Mouse (Mus musculus): ENCODE data around the gene Slc35c1. TPM values are rescaled to one million over a fixed set of nuclear protein-coding genes. Genes with fewer than 3 reads are reported as not detected.

Slc35c1 gene
- polyA plus RNA-seq (2015; fragmentation: Nextera tagmentation; extraction: Ambion mirVana) = 7.7 and 8.9 TPM in 2 replicates

GRCm38 (mm10) chr2:92459921-92460707 lies at the start of gene Slc35c1:
Gene Slc35c1 (minus strand): TSS chr2:92460538.
- H3K9ac ChIP-seq = peak within 1 kb of the TSS; percentile 84
- H3K27me3 ChIP-seq (replicated peaks) = peaks cover 21% of the 10 kb centered on the region

GRCm38 (mm10) chr2:92505291-92505690 lies 45.0 kb upstream of the Slc35c1 start:
- no peaks in the 10 kb centered on the region for H3K36me3 ChIP-seq
- no peak overlapping the region for H3K27ac ChIP-seq (replicated peaks)
- ATAC-seq (ENCODE audit: extremely low read depth, insufficient number of reproducible peaks, low FRiP score, low TSS enrichment) = no peak
- WGBS = 84% methylated on average over 7 of the region's 7 CpGs
- H3K27me3 ChIP-seq (replicated peaks) = no peaks in the 10 kb centered on the region
- H3K4me2 ChIP-seq = no peak overlapping the region
- peaks cover 3% of the 10 kb centered on the region; the same call in 1 of the 2 replicates for H3K9me3 ChIP-seq
- no peak overlapping the region for H3K4me3 ChIP-seq
- no peaks in the 10 kb centered on the region for H3K4me1 ChIP-seq
- no peak overlapping the region for H3K9ac ChIP-seq

More at GRCm38 (mm10) chr2:92459921-92460707, at the start of gene Slc35c1:
- Histone ChIP-seq H3K4me2 (peak within 1 kb of the TSS; percentile 85), H3K9me3 (no peaks in the 10 kb centered on the region), H3K4me3 (peak within 1 kb of the TSS; percentile 75), H3K36me3 (0 out of 2 replicates have a peak, but pooled peaks cover under 1% of the 10 kb centered on the region), H3K27ac (replicated peaks) (peak within 1 kb of the TSS; percentile 57), H3K4me1 (peaks cover 40% of the 10 kb centered on the region)
- ATAC-seq (ENCODE audit: extremely low read depth, insufficient number of reproducible peaks, low FRiP score, low TSS enrichment) = no peak
- 2% methylated on average over 34 of the region's 34 CpGs for WGBS

- WGBS = 76% methylated on average over 3 of the region's 3 CpGs
- no peak overlapping the region for H3K4me2 ChIP-seq
These were observed 43.1 kb upstream of the Slc35c1 start for GRCm38 (mm10) chr2:92503421-92503820.

GRCm38 (mm10) chr2:92499701-92500322 lies 39.5 kb upstream of the Slc35c1 start:
- Histone ChIP-seq H3K4me1 (peaks cover 14% of the 10 kb centered on the region), H3K9ac (no peak overlapping the region), H3K27ac (replicated peaks) (no peak overlapping the region), H3K27me3 (replicated peaks) (peaks cover 12% of the 10 kb centered on the region), H3K4me2 (no peak overlapping the region), H3K36me3 (no peaks in the 10 kb centered on the region), H3K9me3 (no peaks in the 10 kb centered on the region), H3K4me3 (no peak overlapping the region)
- ATAC-seq (ENCODE audit: extremely low read depth, insufficient number of reproducible peaks, low FRiP score, low TSS enrichment) = no peak
- 84% methylated on average over 3 of the region's 3 CpGs for WGBS

More at GRCm38 (mm10) chr2:92503421-92503820, 43.1 kb upstream of the Slc35c1 start:
- Histone ChIP-seq H3K4me3 (no peak overlapping the region), H3K4me1 (no peaks in the 10 kb centered on the region), H3K27ac (replicated peaks) (no peak overlapping the region), H3K9ac (no peak overlapping the region), H3K27me3 (replicated peaks) (no peaks in the 10 kb centered on the region), H3K36me3 (no peaks in the 10 kb centered on the region), H3K9me3 (no peaks in the 10 kb centered on the region)
- no peak for ATAC-seq (ENCODE audit: extremely low read depth, insufficient number of reproducible peaks, low FRiP score, low TSS enrichment)

GRCm38 (mm10) chr2:92497112-92497511 lies 36.8 kb upstream of the Slc35c1 start:
- no peak for ATAC-seq (ENCODE audit: extremely low read depth, insufficient number of reproducible peaks, low FRiP score, low TSS enrichment)
- Histone ChIP-seq H3K4me1 (peaks cover 19% of the 10 kb centered on the region), H3K9ac (no peak overlapping the region), H3K4me2 (no peak overlapping the region), H3K4me3 (no peak overlapping the region), H3K9me3 (no peaks in the 10 kb centered on the region), H3K27me3 (replicated peaks) (peaks cover 15% of the 10 kb centered on the region), H3K36me3 (no peaks in the 10 kb centered on the region), H3K27ac (replicated peaks) (no peak overlapping the region)
- WGBS = 62% methylated on average over 5 of the region's 5 CpGs

GRCm38 (mm10) chr2:92496681-92497080 lies 36.3 kb upstream of the Slc35c1 start:
- peaks cover 23% of the 10 kb centered on the region for H3K4me1 ChIP-seq
- H3K9me3 ChIP-seq = no peaks in the 10 kb centered on the region
- WGBS = 31% methylated on average over 10 of the region's 10 CpGs

GRCm38 (mm10) chr2:92494956-92495355 lies 34.6 kb upstream of the Slc35c1 start:
- H3K4me1 ChIP-seq = peaks cover 35% of the 10 kb centered on the region
- no peak for ATAC-seq (ENCODE audit: extremely low read depth, insufficient number of reproducible peaks, low FRiP score, low TSS enrichment)
- no peak overlapping the region for H3K27ac ChIP-seq (replicated peaks)
- H3K36me3 ChIP-seq = no peaks in the 10 kb centered on the region
- no peaks in the 10 kb centered on the region for H3K9me3 ChIP-seq
- no peak overlapping the region for H3K4me3 ChIP-seq
- 71% methylated on average over 3 of the region's 3 CpGs for WGBS
- no peak overlapping the region for H3K9ac ChIP-seq
- no peak overlapping the region for H3K4me2 ChIP-seq
- H3K27me3 ChIP-seq (replicated peaks) = peaks cover 15% of the 10 kb centered on the region

More at GRCm38 (mm10) chr2:92496681-92497080, 36.3 kb upstream of the Slc35c1 start:
- no peaks in the 10 kb centered on the region for H3K36me3 ChIP-seq
- no peak for ATAC-seq (ENCODE audit: extremely low read depth, insufficient number of reproducible peaks, low FRiP score, low TSS enrichment)
- no peak overlapping the region for H3K4me3 ChIP-seq
- H3K27ac ChIP-seq (replicated peaks) = no peak overlapping the region
- H3K9ac ChIP-seq = no peak overlapping the region
- H3K4me2 ChIP-seq = no peak overlapping the region
- H3K27me3 ChIP-seq (replicated peaks) = peaks cover 15% of the 10 kb centered on the region

- 40% methylated on average over 8 of the region's 8 CpGs for WGBS
- Histone ChIP-seq H3K4me1 (peaks cover 35% of the 10 kb centered on the region), H3K9ac (no peak overlapping the region), H3K4me3 (no peak overlapping the region), H3K27ac (replicated peaks) (no peak overlapping the region), H3K9me3 (no peaks in the 10 kb centered on the region), H3K27me3 (replicated peaks) (peaks cover 15% of the 10 kb centered on the region), H3K4me2 (no peak overlapping the region), H3K36me3 (no peaks in the 10 kb centered on the region)
- ATAC-seq (ENCODE audit: extremely low read depth, insufficient number of reproducible peaks, low FRiP score, low TSS enrichment) = no peak
These were observed 34.1 kb upstream of the Slc35c1 start for GRCm38 (mm10) chr2:92494423-92494822.

GRCm38 (mm10) chr2:92493656-92494390 lies 33.5 kb upstream of the Slc35c1 start:
- H3K9me3 ChIP-seq = no peaks in the 10 kb centered on the region
- H3K4me3 ChIP-seq = no peak overlapping the region
- peaks cover 35% of the 10 kb centered on the region for H3K4me1 ChIP-seq
- no peak for ATAC-seq (ENCODE audit: extremely low read depth, insufficient number of reproducible peaks, low FRiP score, low TSS enrichment)
- H3K27ac ChIP-seq (replicated peaks) = no peak overlapping the region
- no peak overlapping the region for H3K9ac ChIP-seq
- WGBS = 72% methylated on average over 15 of the region's 15 CpGs
- H3K36me3 ChIP-seq = no peaks in the 10 kb centered on the region
- no peak overlapping the region for H3K4me2 ChIP-seq
- peaks cover 15% of the 10 kb centered on the region for H3K27me3 ChIP-seq (replicated peaks)

- Histone ChIP-seq H3K9ac (no peak overlapping the region), H3K27me3 (replicated peaks) (peaks cover 19% of the 10 kb centered on the region), H3K4me1 (peaks cover 34% of the 10 kb centered on the region), H3K4me2 (peak overlapping the region; percentile 49), H3K27ac (replicated peaks) (0 out of 2 replicates have a peak overlapping the region, but pooled peaks have one; percentile 6), H3K9me3 (no peaks in the 10 kb centered on the region), H3K36me3 (no peaks in the 10 kb centered on the region), H3K4me3 (no peak overlapping the region)
- no peak for ATAC-seq (ENCODE audit: extremely low read depth, insufficient number of reproducible peaks, low FRiP score, low TSS enrichment)
- WGBS = 32% methylated on average over 12 of the region's 12 CpGs
These were observed 31.7 kb upstream of the Slc35c1 start for GRCm38 (mm10) chr2:92491950-92492501.

- H3K27ac ChIP-seq (replicated peaks) = no peak overlapping the region
- no peak overlapping the region for H3K4me2 ChIP-seq
- ATAC-seq (ENCODE audit: extremely low read depth, insufficient number of reproducible peaks, low FRiP score, low TSS enrichment) = no peak
- peaks cover 30% of the 10 kb centered on the region for H3K27me3 ChIP-seq (replicated peaks)
- H3K4me3 ChIP-seq = no peak overlapping the region
- H3K9ac ChIP-seq = no peak overlapping the region
- H3K36me3 ChIP-seq = no peaks in the 10 kb centered on the region
- peaks cover 26% of the 10 kb centered on the region for H3K4me1 ChIP-seq
- WGBS = 57% methylated on average over 10 of the region's 10 CpGs
- no peaks in the 10 kb centered on the region for H3K9me3 ChIP-seq
These were observed 30.2 kb upstream of the Slc35c1 start for GRCm38 (mm10) chr2:92490541-92490940.
